Mouse (Mus musculus) liver, adult 2 months (tissue): ENCODE data around the gene Zmym1.

Experiments
- CTCF ChIP-seq: fragments of 200-500 bp; IDR thresholded peaks from 2 replicates; pipeline ENCODE4 v1.5.1; 2011; ENCODE audit warnings: low read depth, low read length, control low read depth
- POLR2A ChIP-seq: fragments of 200-500 bp; IDR thresholded peaks from 2 replicates; pipeline ENCODE4 v1.6.1; 2011; ENCODE audit warnings: low read length, control low read depth; ENCODE audit not compliant: insufficient read depth; ENCODE audit errors: extremely low read depth

GRCm38 (mm10) chr4:127053071-127053470 is 7.9 kb downstream of the Zmym1 start:
- TF ChIP-seq CTCF, result no peak
- TF ChIP-seq POLR2A, result no peak
